Mouse (Mus musculus) neural tube, embryonic 11.5 days (tissue): ENCODE data around the gene Gcnt4. TPM values are rescaled to one million over a fixed set of nuclear protein-coding genes. Genes with fewer than 3 reads are reported as not detected.

Experiments
- ATAC-seq: fragments of 200-750 bp; cut with Nextera tagmentation; 2 replicates; pipeline ENCODE4 v1.8.0; 2017; ENCODE audit warnings: moderate number of reproducible peaks, mild to moderate bottlenecking, moderate TSS enrichment, moderate library complexity; ENCODE audit not compliant: insufficient read depth, low FRiP score, low TSS enrichment
- DNase-seq: peaks from one replicate; pipeline ENCODE4 v3.0.0-alpha.2; 2015; ENCODE audit warnings: low spot score
- H3K27ac ChIP-seq: fragments of 300-500 bp; sonication (generic); 2 replicates; pipeline ENCODE4 v1.5.1; 2014; ENCODE audit warnings: low read depth, mild to moderate bottlenecking, low read length
- H3K27me3 ChIP-seq: fragments of 300-500 bp; sonication (generic); 2 replicates; pipeline ENCODE4 v1.6.1; 2014; ENCODE audit warnings: mild to moderate bottlenecking, low read length, mixed read lengths; ENCODE audit not compliant: control insufficient read depth, insufficient read depth
- H3K36me3 ChIP-seq: fragments of 300-500 bp; sonication (generic); 2 replicates; pipeline ENCODE4 v1.6.1; 2014; ENCODE audit warnings: mild to moderate bottlenecking, low read length, moderate library complexity, mixed read lengths; ENCODE audit not compliant: control insufficient read depth, insufficient read depth
- H3K4me1 ChIP-seq: fragments of 300-500 bp; sonication (generic); 2 replicates; pipeline ENCODE4 v1.6.1; 2014; ENCODE audit warnings: low read length, mixed read lengths; ENCODE audit not compliant: control insufficient read depth, insufficient read depth
- H3K4me2 ChIP-seq: fragments of 300-500 bp; sonication (generic); 2 replicates; pipeline ENCODE4 v1.6.1; 2014; ENCODE audit warnings: low read depth, mild to moderate bottlenecking, moderate library complexity
- H3K4me3 ChIP-seq: fragments of 300-500 bp; sonication (generic); 2 replicates; pipeline ENCODE4 v1.5.1; 2014; ENCODE audit warnings: low read depth, low read length
- H3K9ac ChIP-seq: fragments of 300-500 bp; sonication (generic); 2 replicates; pipeline ENCODE4 v1.6.1; 2014; ENCODE audit warnings: mild to moderate bottlenecking, low read length
- H3K9me3 ChIP-seq: fragments of 300-500 bp; sonication (generic); 2 replicates; pipeline ENCODE4 v1.6.1; 2016; ENCODE audit warnings: low read length; ENCODE audit not compliant: control insufficient read depth
- WGBS: fragments of 180-500 bp; shearing (Covaris S2); extraction: QIAGEN DNeasy Blood & Tissue Kit; methylation state at CpG from one replicate; pipeline ENCODE4 v1.1.7; 2014; 5-methylcytosine and 5-hydroxymethylcytosine counted together
- polyA plus RNA-seq: library from polyadenylated mRNA; unstranded; fragments of >200 nt; fragmentation: Nextera tagmentation; extraction: Ambion mirVana; gene quantifications from 2 replicates; pipeline ENCODE4 v1.2.1, GENCODE M21; 2014

Gene Gcnt4
- polyA plus RNA-seq, 1 experiment from 2014 or later: 0.32 TPM

GRCm38 (mm10) chr13:96995243-96995642 lies 70.8 kb downstream of the Gcnt4 start:
- Histone ChIP-seq H3K9me3 (no peaks in the 10 kb centered on the region), H3K9ac (no peak overlapping the region), H3K4me1 (no peaks in the 10 kb centered on the region), H3K4me2 (no peak overlapping the region), H3K27ac (no peak overlapping the region), H3K36me3 (no peaks in the 10 kb centered on the region), H3K27me3 (no peaks in the 10 kb centered on the region), H3K4me3 (no peak overlapping the region)
- DNase-seq: no peak
- ATAC-seq: no peak
- 81% methylated on average over 5 of the region's 5 CpGs for WGBS

DNA sequence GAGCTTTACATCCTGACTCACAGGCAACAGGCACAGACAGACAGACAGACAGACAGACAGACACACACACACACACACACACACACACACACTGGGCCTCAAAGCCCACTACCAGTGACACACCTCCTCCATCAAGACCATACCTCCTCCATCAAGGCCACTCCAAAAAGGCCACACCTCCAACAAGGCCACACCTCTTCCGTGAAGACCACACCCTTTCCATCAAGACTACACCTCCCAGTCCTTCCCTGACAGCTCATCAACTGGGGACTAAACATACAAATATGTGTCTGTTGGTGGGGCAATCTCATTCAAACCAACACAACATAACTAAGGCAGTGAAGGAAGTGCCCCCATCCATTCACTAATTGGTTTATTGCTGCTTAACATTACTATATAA lies 72.6 kb downstream of the Gcnt4 start:
- H3K27me3 ChIP-seq: no peaks in the 10 kb centered on the region
- no peaks in the 10 kb centered on the region for H3K36me3 ChIP-seq
- no peak for DNase-seq
- no peak overlapping the region for H3K4me3 ChIP-seq
- H3K4me1 ChIP-seq: no peaks in the 10 kb centered on the region
- no peak overlapping the region for H3K27ac ChIP-seq
- 58% methylated on average over 1 of the region's 1 CpGs for WGBS
- no peaks in the 10 kb centered on the region for H3K9me3 ChIP-seq
- ATAC-seq: no peak
- no peak overlapping the region for H3K9ac ChIP-seq
- no peak overlapping the region for H3K4me2 ChIP-seq

Other genes starting within 250 kb of the Gcnt4 start
- not detected in 2 replicates for gene Ankrd31, start 176.4 kb upstream of the Gcnt4 start, polyA plus RNA-seq
- not detected in 2 replicates for gene 1700029F12Rik, start 109.7 kb downstream of the Gcnt4 start, polyA plus RNA-seq
- 14.2 and 15.2 TPM in 2 replicates for gene Fam169a, start 142.6 kb downstream of the Gcnt4 start, polyA plus RNA-seq
- 0.24 and 0.45 TPM in 2 replicates for gene Gm6169, start 174.5 kb downstream of the Gcnt4 start, polyA plus RNA-seq
- 34.5 and 39.6 TPM in 2 replicates for gene Gfm2, start 213.2 kb downstream of the Gcnt4 start, polyA plus RNA-seq
- gene Nsa2, start 213.2 kb downstream of the Gcnt4 start, polyA plus RNA-seq: 72.3 and 73.1 TPM in 2 replicates